ENCODE assay signal across 22 mouse cellular contexts in genomic region chr5:143976726-143977431, GRCm38 (mm10). TPM values are rescaled to one million over a fixed set of nuclear protein-coding genes. Genes with fewer than 3 reads are reported as not detected.
DNase-seq lines count a peak whose midpoint lies in the region; ATAC-seq lines count a peak whose summit lies in the region.
"Had no signal": no experiment of that assay in that cellular context is flagged by ENCODE, and none has a peak within 500 bp of the region (broad histone marks: within the 10 kb centered on the region; RNA-seq: fewer than 3 reads in every experiment).

No protein-coding gene starts in this region.

- H3K4me1 ChIP-seq in liver, embryonic 11.5 days (replicated peaks; ENCODE audit: control insufficient read depth, insufficient read depth, low read length) = peaks cover 25% of the 10 kb centered on the region
- H3K4me1 ChIP-seq: embryonic facial prominence, embryonic 12.5 days had no signal

- ATAC-seq in liver, embryonic 11.5 days (replicated peaks; ENCODE audit: low FRiP score) = peak; percentile 78
- ATAC-seq in megakaryocyte-erythroid progenitor cell, adult 5-6 weeks (replicated peaks; ENCODE audit: low FRiP score, low TSS enrichment, poor library complexity, severe bottlenecking) = peak; percentile 68
- ATAC-seq in CD4-positive, CD25-positive, alpha-beta regulatory T cell, adult 4 months = no peak
- ATAC-seq: midbrain, embryonic 16.5 days had no signal

- intact Hi-C loops in heart, postnatal 25 days (cut with DNase I) = no loop called here

- H3K4me3 ChIP-seq in liver, embryonic 11.5 days (ENCODE audit: low read depth, low read length) = no peak overlapping the region
- H3K4me3 ChIP-seq: embryonic facial prominence, embryonic 12.5 days; forebrain, embryonic 12.5 days; gastrocnemius, adult 2 months; heart, embryonic 13.5 days; hindbrain, embryonic 10.5 days had no signal

- H3K4me2 ChIP-seq in liver, embryonic 11.5 days = no peak overlapping the region
- H3K4me2 ChIP-seq: embryonic facial prominence, embryonic 12.5 days; forebrain, embryonic 12.5 days; heart, embryonic 13.5 days had no signal

- DNase-seq in heart, adult 11 months = peak; percentile 70
- DNase-seq in heart, postnatal 25 days (ENCODE audit: low spot score) = no peak
- DNase-seq in c-Kit-negative CD71-positive TER-119-positive erythroid progenitor cells, embryonic 14.5 days (ENCODE audit: low read depth, low spot score) = peak; percentile 83
- DNase-seq in liver, embryonic 11.5 days (ENCODE audit: low spot score) = no peak
- DNase-seq in neural tube, embryonic 10.5 days (ENCODE audit: extremely low spot score, low spot score) = no peak
- no peak for DNase-seq in urinary bladder, adult 2 months (ENCODE audit: low spot score)
- DNase-seq: adrenal gland, postnatal 14 days; cerebellum, adult 11 months; cerebellum, postnatal 36 days; gastrocnemius, adult 2 months; kidney, adult 8-10 months; retina, postnatal 1 day; thymus, postnatal 14 days had no signal

- H3K9ac ChIP-seq in liver, embryonic 11.5 days (ENCODE audit: low read depth, low read length) = no peak overlapping the region
- H3K9ac ChIP-seq: embryonic facial prominence, embryonic 12.5 days; heart, embryonic 13.5 days had no signal

- H3K36me3 ChIP-seq in liver, embryonic 11.5 days (ENCODE audit: control insufficient read depth, insufficient read depth, low read length) = no peaks in the 10 kb centered on the region
- H3K36me3 ChIP-seq: embryonic facial prominence, embryonic 12.5 days; forebrain, embryonic 12.5 days; heart, embryonic 13.5 days; hindbrain, embryonic 10.5 days had no signal

- WGBS in liver, embryonic 11.5 days = 60% methylated on average over 16 of the region's 16 CpGs

- no peak overlapping the region for H3K27ac ChIP-seq in liver, embryonic 11.5 days (ENCODE audit: low read depth, low read length)
- H3K27ac ChIP-seq: embryonic facial prominence, embryonic 12.5 days; forebrain, embryonic 12.5 days; gastrocnemius, adult 2 months; heart, embryonic 13.5 days; hindbrain, embryonic 10.5 days had no signal

- no peaks in the 10 kb centered on the region for H3K9me3 ChIP-seq in liver, embryonic 11.5 days (ENCODE audit: control insufficient read depth, low read length)
- H3K9me3 ChIP-seq: embryonic facial prominence, embryonic 12.5 days; forebrain, embryonic 12.5 days; heart, embryonic 13.5 days; hindbrain, embryonic 10.5 days had no signal

- H3K27me3 ChIP-seq in liver, embryonic 11.5 days (replicated peaks; ENCODE audit: control insufficient read depth, insufficient read depth, low read length) = no peaks in the 10 kb centered on the region
- H3K27me3 ChIP-seq: embryonic facial prominence, embryonic 12.5 days; forebrain, embryonic 12.5 days; heart, embryonic 13.5 days had no signal

RNA-seq across cellular contexts. Expression of gene Ccz1, which starts 37.8 kb away (rescaled TPM):
- 10 to 100 TPM; 25.0 to 26.0 TPM for total RNA-seq in heart, postnatal 25 days (2021)
- 93.1 and 97.2 TPM in 2 replicates for polyA plus RNA-seq in liver, embryonic 11.5 days (2014; fragmentation: Nextera tagmentation; extraction: Ambion mirVana)
- 72.5 and 74.1 TPM in 2 replicates for total RNA-seq in megakaryocyte-erythroid progenitor cell, adult 5-6 weeks (2014; fragmentation: Nextera tagmentation)
- 91.1 and 98.6 TPM in 2 replicates for total RNA-seq in megakaryocyte-erythroid progenitor cell, adult 5-6 weeks (2017)
- 38.6 and 40.0 TPM in 2 replicates for polyA plus RNA-seq in urinary bladder, adult 2 months (2012; rRNA removed)
- polyA plus RNA-seq in CD4-positive, CD25-positive, alpha-beta regulatory T cell, adult 4 months (2017; shearing (Covaris generic)) = 10 to 100 TPM; 36.3 to 36.6 TPM

RNA-seq across cellular contexts. Expression of gene Rsph10b, which starts 44.0 kb away (rescaled TPM):
- under 1 TPM; 0.10 to 0.39 TPM for total RNA-seq in heart, postnatal 25 days (2021)
- polyA plus RNA-seq in liver, embryonic 11.5 days (2014; fragmentation: Nextera tagmentation; extraction: Ambion mirVana) = 0.34 TPM in 2 replicates
- total RNA-seq in megakaryocyte-erythroid progenitor cell, adult 5-6 weeks (2014; fragmentation: Nextera tagmentation) = 0.98 and 1.8 TPM in 2 replicates
- not detected in 2 replicates for total RNA-seq in megakaryocyte-erythroid progenitor cell, adult 5-6 weeks (2017)
- 2.6 and 2.8 TPM in 2 replicates for polyA plus RNA-seq in urinary bladder, adult 2 months (2012; rRNA removed)
- polyA plus RNA-seq in CD4-positive, CD25-positive, alpha-beta regulatory T cell, adult 4 months (2017; shearing (Covaris generic)) = under 1 TPM; 0.62 to 0.75 TPM

RNA-seq across cellular contexts. Expression of gene Gm42421, which starts 48.9 kb away (rescaled TPM):
- not detected for total RNA-seq in heart, postnatal 25 days (2021)
- polyA plus RNA-seq in liver, embryonic 11.5 days (2014; fragmentation: Nextera tagmentation; extraction: Ambion mirVana) = 0.41 and 0.70 TPM in 2 replicates
- not detected in 2 replicates for total RNA-seq in megakaryocyte-erythroid progenitor cell, adult 5-6 weeks (2014; fragmentation: Nextera tagmentation)
- total RNA-seq in megakaryocyte-erythroid progenitor cell, adult 5-6 weeks (2017) = not detected in 2 replicates
- polyA plus RNA-seq in urinary bladder, adult 2 months (2012; rRNA removed) = 1.2 TPM in 2 replicates
- polyA plus RNA-seq in CD4-positive, CD25-positive, alpha-beta regulatory T cell, adult 4 months (2017; shearing (Covaris generic)) = 1 to 10 TPM in 1 of 2 experiments, under 1 TPM in 1; 0.82 to 2.3 TPM
- total RNA-seq: adrenal gland, postnatal 14 days; gastrocnemius, adult 2 months had no signal

RNA-seq across cellular contexts. Expression of gene Ocm, which starts 49.6 kb away (rescaled TPM):
- total RNA-seq in heart, postnatal 25 days (2021) = not detected
- not detected in 2 replicates for polyA plus RNA-seq in liver, embryonic 11.5 days (2014; fragmentation: Nextera tagmentation; extraction: Ambion mirVana)
- not detected in 2 replicates for total RNA-seq in megakaryocyte-erythroid progenitor cell, adult 5-6 weeks (2014; fragmentation: Nextera tagmentation)
- total RNA-seq in megakaryocyte-erythroid progenitor cell, adult 5-6 weeks (2017) = not detected in 2 replicates
- not detected in 2 replicates for polyA plus RNA-seq in urinary bladder, adult 2 months (2012; rRNA removed)
- not detected for polyA plus RNA-seq in CD4-positive, CD25-positive, alpha-beta regulatory T cell, adult 4 months (2017; shearing (Covaris generic))
- total RNA-seq: adrenal gland, postnatal 14 days; gastrocnemius, adult 2 months had no signal
- polyA plus RNA-seq: embryonic facial prominence, embryonic 12.5 days; forebrain, embryonic 12.5 days; heart, embryonic 13.5 days; hindbrain, embryonic 10.5 days; limb, embryonic 14.5 days; midbrain, embryonic 16.5 days; neural tube, embryonic 14.5 days had no signal

Comparison
In these comparisons a context has a peak if more than half of its experiments do, and no peak if none do; other contexts are left out.
1. DNase-seq: peak in heart, adult 11 months (single experiment) and c-Kit-negative CD71-positive TER-119-positive erythroid progenitor cells, embryonic 14.5 days (single experiment); none in heart, postnatal 25 days (single experiment), liver, embryonic 11.5 days (single experiment), neural tube, embryonic 10.5 days (single experiment) and urinary bladder, adult 2 months (single experiment).